Mouse (Mus musculus) gonadal fat pad, adult 2 months (tissue): ENCODE measurements at regions not wholly inside any gene's neighbourhood (a gene's known extent, or its start where the extent isn't known, plus 50 kb on each side); places are given as distances from the start of the nearest gene placed in this dataset.

Source experiments
- DNase-seq: peaks from one replicate; pipeline ENCODE4 v3.0.0-alpha.2; 2012; ENCODE audit warnings: low read depth

GRCm38 (mm10) chr3:137561986-137562385 lies 59.4 kb upstream of the Ddit4l start:
- DNase-seq: no peak

GRCm38 (mm10) chr3:137563541-137564080 lies 57.8 kb upstream of the Ddit4l start:
- no peak for DNase-seq

GRCm38 (mm10) chr3:137564282-137564681 lies 57.1 kb upstream of the Ddit4l start:
- no peak for DNase-seq

GRCm38 (mm10) chr3:137568580-137569313 lies 52.7 kb upstream of the Ddit4l start:
- DNase-seq: no peak
